Mouse (Mus musculus) lung, postnatal 0 days (tissue): ENCODE results near the gene P2ry1.

ENCODE experiments used
- CTCF ChIP-seq: IDR thresholded peaks from 2 replicates; pipeline ENCODE4 v1.5.1; 2016; ENCODE audit warnings: antibody characterized with exemption, mild to moderate bottlenecking
- EP300 ChIP-seq: IDR thresholded peaks from 2 replicates; pipeline ENCODE4 v1.6.1; 2016; ENCODE audit warnings: antibody characterized with exemption, mild to moderate bottlenecking, control low read depth

DNA sequence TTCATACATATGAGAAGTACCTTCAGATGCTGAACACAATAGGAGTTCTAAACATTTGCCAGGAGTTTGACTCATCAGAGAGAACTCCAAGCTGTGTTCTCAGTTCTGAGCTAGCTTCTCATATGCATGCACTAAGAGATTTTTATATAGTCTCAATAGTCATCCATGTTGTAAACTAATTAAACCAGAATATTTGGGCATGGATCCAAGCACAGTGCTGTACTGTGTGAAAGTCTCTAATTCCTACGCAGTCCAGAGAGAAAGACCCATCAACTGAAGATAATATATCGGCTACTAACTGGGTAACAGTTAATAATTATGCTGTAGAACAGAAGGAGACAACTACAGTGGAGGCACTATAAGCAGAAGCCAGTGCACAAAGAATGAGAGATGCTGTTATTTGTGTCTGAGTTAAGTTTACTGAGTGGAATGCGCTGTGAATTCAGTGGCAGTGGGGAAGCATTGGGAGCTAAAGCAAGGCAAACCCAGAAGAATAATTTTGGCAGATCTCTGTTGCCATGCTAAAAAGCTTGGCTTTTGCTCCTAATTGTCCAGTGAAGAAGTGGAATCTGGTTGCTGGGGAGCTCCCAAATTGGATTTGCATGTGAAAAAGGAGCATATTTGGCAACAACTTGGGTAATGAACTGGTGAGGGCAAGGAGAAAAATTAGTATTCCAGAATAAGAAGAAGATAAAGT lies 47.5 kb downstream of the P2ry1 start:
- TF ChIP-seq CTCF (no peak), EP300 (no peak)
